Comparison of ENCODE assay signal across 23 mouse cellular contexts in the genomic region with DNA sequence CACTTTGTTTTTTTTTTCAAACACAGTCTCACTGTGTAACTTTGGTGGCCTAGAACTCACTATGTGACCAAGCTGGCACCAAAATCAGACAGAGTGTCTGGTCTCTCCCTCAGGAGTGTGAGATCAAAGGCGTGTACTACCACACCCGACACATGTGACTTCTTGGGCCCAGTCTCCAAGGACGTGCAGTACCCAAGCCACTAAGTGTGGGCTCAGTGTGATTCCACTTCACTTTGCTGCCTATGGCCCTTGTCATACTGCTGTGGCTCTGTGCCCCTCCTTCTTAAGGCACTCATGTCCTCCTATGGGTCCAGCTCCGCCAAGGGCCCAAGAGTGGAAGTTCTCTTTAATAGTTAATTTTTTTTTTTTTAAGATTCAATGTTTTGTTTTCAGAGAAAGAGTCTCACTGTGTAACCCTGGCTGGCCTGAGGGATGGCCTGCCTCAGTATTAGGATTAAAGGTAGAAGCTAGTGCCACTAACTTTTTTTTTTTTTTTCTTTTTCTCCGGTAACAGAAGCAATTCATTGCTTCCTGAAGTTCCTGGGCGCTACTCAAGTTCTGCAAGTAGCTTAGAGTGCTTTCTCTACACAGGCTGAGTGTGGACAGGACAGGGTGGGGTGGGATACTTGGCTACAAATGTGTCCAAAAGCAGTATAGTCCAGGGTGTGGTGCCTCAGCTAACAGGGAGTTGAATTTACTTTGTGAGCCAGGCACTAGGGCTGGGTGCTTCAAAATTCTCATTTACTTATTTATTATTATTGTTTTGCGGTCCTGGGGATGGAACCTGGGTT. TPM values are rescaled to one million over a fixed set of nuclear protein-coding genes. Genes with fewer than 3 reads are reported as not detected.
A peak's percentile ranks its signal among the peaks of the same experiment; 100 is the strongest.
DNase-seq lines count a peak whose midpoint lies in the region; ATAC-seq and TF ChIP-seq lines count a peak whose summit lies in the region.
"Had no signal": no experiment of that assay in that cellular context is flagged by ENCODE, and none has a peak within 500 bp of the region (broad histone marks: within the 10 kb centered on the region; RNA-seq: fewer than 3 reads in every experiment).

No protein-coding gene starts in this region.

- H3K4me1 ChIP-seq in heart, embryonic 16.5 days (ENCODE audit: control insufficient read depth, insufficient read depth, low read length) = peaks cover 29% of the 10 kb centered on the region
- H3K4me1 ChIP-seq in brown adipose tissue, adult 24 weeks (ENCODE audit: control insufficient read depth, insufficient read depth, insufficient read length, low read length) = peaks cover 5% of the 10 kb centered on the region
- H3K4me1 ChIP-seq in lung, embryonic 15.5 days = peaks cover 36% of the 10 kb centered on the region
- H3K4me1 ChIP-seq in neural tube, embryonic 15.5 days = peaks cover 14% of the 10 kb centered on the region
- H3K4me1 ChIP-seq: midbrain, embryonic 15.5 days had no signal

- 83% methylated on average over 7 of the region's 7 CpGs for WGBS in heart, embryonic 16.5 days
- 52% methylated on average over 7 of the region's 7 CpGs for WGBS in lung, embryonic 15.5 days
- WGBS in neural tube, embryonic 15.5 days = 92% methylated on average over 7 of the region's 7 CpGs

- H3K36me3 ChIP-seq in heart, embryonic 16.5 days (ENCODE audit: control insufficient read depth, insufficient read depth) = peaks cover 13% of the 10 kb centered on the region
- H3K36me3 ChIP-seq in lung, embryonic 15.5 days = peaks cover 72% of the 10 kb centered on the region
- H3K36me3 ChIP-seq in myocyte (ENCODE audit: control insufficient read depth, insufficient read depth) = peaks cover 19% of the 10 kb centered on the region
- H3K36me3 ChIP-seq in neural tube, embryonic 15.5 days = peaks cover 5% of the 10 kb centered on the region; the same call in 1 of the 2 replicates
- H3K36me3 ChIP-seq: midbrain, embryonic 15.5 days had no signal

- ATAC-seq in heart, embryonic 16.5 days (replicated peaks; ENCODE audit: extremely low read depth, insufficient read depth, low FRiP score) = no peak
- ATAC-seq in lung, embryonic 15.5 days (ENCODE audit: borderline replicate concordance, extremely low read depth, low FRiP score, low TSS enrichment) = peak; percentile 84
- ATAC-seq in neural tube, embryonic 15.5 days (ENCODE audit: low FRiP score) = no peak
- ATAC-seq: activated CD4-positive, CD25-positive, alpha-beta regulatory T cell, adult 4 months; midbrain, embryonic 15.5 days had no signal

- H3K27me3 ChIP-seq in heart, embryonic 16.5 days (ENCODE audit: control insufficient read depth, insufficient read depth, low read length) = no peaks in the 10 kb centered on the region
- H3K27me3 ChIP-seq in lung, embryonic 15.5 days = no peaks in the 10 kb centered on the region
- no peaks in the 10 kb centered on the region for H3K27me3 ChIP-seq in myocyte (ENCODE audit: control insufficient read depth, insufficient read depth, insufficient read length)
- H3K27me3 ChIP-seq in neural tube, embryonic 15.5 days (replicated peaks) = no peaks in the 10 kb centered on the region
- H3K27me3 ChIP-seq: limb, embryonic 13.5 days; liver, embryonic 15.5 days; midbrain, embryonic 15.5 days had no signal

- H3K79me2 ChIP-seq in myocyte (ENCODE audit: control insufficient read depth, insufficient read depth) = peaks cover 64% of the 10 kb centered on the region

- H3ac ChIP-seq in myocyte (ENCODE audit: control insufficient read depth, insufficient read length) = no peak overlapping the region

- no peaks in the 10 kb centered on the region for H3K9me3 ChIP-seq in heart, embryonic 16.5 days (replicated peaks; ENCODE audit: control insufficient read depth, low read length)
- no peaks in the 10 kb centered on the region for H3K9me3 ChIP-seq in lung, embryonic 15.5 days
- H3K9me3 ChIP-seq in neural tube, embryonic 15.5 days (replicated peaks) = no peaks in the 10 kb centered on the region
- H3K9me3 ChIP-seq: limb, embryonic 13.5 days; liver, embryonic 15.5 days; megakaryocyte, embryonic 14.5 days; midbrain, embryonic 15.5 days had no signal

- no peak overlapping the region for H3K4me2 ChIP-seq in heart, embryonic 16.5 days (ENCODE audit: low read depth, low read length)
- H3K4me2 ChIP-seq in lung, embryonic 15.5 days = no peak overlapping the region
- peak overlapping the region; percentile 0 for H3K4me2 ChIP-seq in myocyte (ENCODE audit: low read depth)
- no peak overlapping the region for H3K4me2 ChIP-seq in neural tube, embryonic 15.5 days
- H3K4me2 ChIP-seq: hindbrain, embryonic 14.5 days; limb, embryonic 13.5 days; liver, embryonic 15.5 days; midbrain, embryonic 15.5 days had no signal

- no peak overlapping the region for H3K9ac ChIP-seq in heart, embryonic 16.5 days (ENCODE audit: low read length)
- H3K9ac ChIP-seq in lung, embryonic 15.5 days = no peak overlapping the region
- no peak overlapping the region for H3K9ac ChIP-seq in neural tube, embryonic 15.5 days (replicated peaks)
- H3K9ac ChIP-seq: hindbrain, embryonic 14.5 days; limb, embryonic 13.5 days; liver, embryonic 15.5 days; midbrain, embryonic 15.5 days had no signal

- H3K4me3 ChIP-seq in heart, embryonic 16.5 days (ENCODE audit: low read length) = no peak overlapping the region
- no peak overlapping the region for H3K4me3 ChIP-seq in brown adipose tissue, adult 24 weeks (ENCODE audit: insufficient read depth, low read depth, low read length)
- no peak overlapping the region for H3K4me3 ChIP-seq in lung, embryonic 15.5 days
- H3K4me3 ChIP-seq in myocyte = no peak overlapping the region
- H3K4me3 ChIP-seq in neural tube, embryonic 15.5 days (replicated peaks) = no peak overlapping the region
- H3K4me3 ChIP-seq: limb, embryonic 13.5 days; liver, embryonic 15.5 days; megakaryocyte, embryonic 14.5 days; midbrain, embryonic 15.5 days had no signal

- no peak for DNase-seq in heart, postnatal 10 days
- DNase-seq in yolk sac, embryonic 10.5 days (ENCODE audit: low spot score) = no peak
- DNase-seq: adrenal gland, postnatal 10 days; cerebellum, adult 18-20 months; cerebellum, postnatal 36 days; gastrocnemius, postnatal 10 days; heart, postnatal 14 days; retina, postnatal 1 day; right cerebral cortex, postnatal 4 days; thymus, postnatal 25 days had no signal

- intact Hi-C loops in heart, postnatal 10 days (cut with DNase I) = loop anchor here (5.0 kb wide), 1 partner anchor 88 kb away; no protein-coding TSS in a partner anchor

- peak overlapping the region; percentile 9; the same call in 1 of the 2 replicates for H3K27ac ChIP-seq in heart, embryonic 16.5 days (ENCODE audit: low read length)
- peak overlapping the region; percentile 59 for H3K27ac ChIP-seq in brown adipose tissue, adult 24 weeks (replicated peaks; ENCODE audit: low read depth, low read length)
- peak overlapping the region; percentile 84 for H3K27ac ChIP-seq in lung, embryonic 15.5 days
- no peak overlapping the region for H3K27ac ChIP-seq in neural tube, embryonic 15.5 days (replicated peaks)
- H3K27ac ChIP-seq: hindbrain, embryonic 14.5 days; limb, embryonic 13.5 days; liver, embryonic 15.5 days; midbrain, embryonic 15.5 days had no signal

- no peak for TF ChIP-seq POLR2A in myocyte (IDR thresholded peaks at IDR 0.05; ENCODE audit: insufficient read length, low read depth)

TF ChIP-seq in myocyte, 11 proteins besides CTCF, POLR2A, EP300 and RAD21:
- TF ChIP-seq USF1 (IDR thresholded peaks at IDR 0.05; ENCODE audit: low read depth) (no peak), MAX (IDR thresholded peaks at IDR 0.05; ENCODE audit: low read depth) (no peak), E2F4 (IDR thresholded peaks at IDR 0.05; ENCODE audit: insufficient read depth) (no peak), REST (IDR thresholded peaks at IDR 0.05; ENCODE audit: insufficient read depth, insufficient read length) (no peak), POLR2AphosphoS2 (IDR thresholded peaks at IDR 0.05; ENCODE audit: insufficient read length, low read depth) (no peak), CEBPB (IDR thresholded peaks at IDR 0.05; ENCODE audit: insufficient read depth, poor library complexity, severe bottlenecking) (no peak), MYOG (IDR thresholded peaks at IDR 0.05; ENCODE audit: control insufficient read depth in 1 of 3, insufficient read depth in 1 of 3, insufficient read length in 2 of 3, low read depth in 2 of 3) (no peak), TCF12 (IDR thresholded peaks at IDR 0.05; ENCODE audit: insufficient read depth, poor library complexity, severe bottlenecking) (no peak), TCF3 (IDR thresholded peaks at IDR 0.05; ENCODE audit: insufficient read length, low read depth) (no peak)

RNA-seq across cellular contexts. Expression of a gene that starts 13.8 kb away (rescaled TPM):
- 16.6 and 21.8 TPM in 2 replicates for polyA plus RNA-seq in heart, embryonic 16.5 days (2015; fragmentation: Nextera tagmentation; extraction: Ambion mirVana)
- 10 to 100 TPM; 49.5 to 51.9 TPM for total RNA-seq in heart, postnatal 10 days (2021)
- polyA plus RNA-seq in brown adipose tissue, adult 24 weeks (2012; ENCODE audit: insufficient read depth, insufficient read length, missing spikeins) = 19.7 and 29.7 TPM in 2 replicates
- polyA plus RNA-seq in lung, embryonic 15.5 days (2015; fragmentation: Nextera tagmentation; extraction: Ambion mirVana) = 27.7 and 30.0 TPM in 2 replicates
- polyA plus RNA-seq in myocyte (2012; fragmentation: generic; extraction: Trizol) = 49.4 TPM
- 4.9 and 7.4 TPM in 2 replicates for polyA plus RNA-seq in neural tube, embryonic 15.5 days (2015; fragmentation: Nextera tagmentation; extraction: Ambion mirVana)
- polyA plus RNA-seq: activated CD4-positive, CD25-positive, alpha-beta regulatory T cell, adult 4 months had no signal

RNA-seq across cellular contexts. Expression of a gene that starts 24.6 kb away (rescaled TPM):
- 91.4 and 93.2 TPM in 2 replicates for polyA plus RNA-seq in heart, embryonic 16.5 days (2015; fragmentation: Nextera tagmentation; extraction: Ambion mirVana)
- total RNA-seq in heart, postnatal 10 days (2021) = 10 to 100 TPM; 11.9 to 14.5 TPM
- polyA plus RNA-seq in brown adipose tissue, adult 24 weeks (2012; ENCODE audit: insufficient read depth, insufficient read length, missing spikeins) = not detected in 2 replicates
- 154 TPM in 2 replicates for polyA plus RNA-seq in lung, embryonic 15.5 days (2015; fragmentation: Nextera tagmentation; extraction: Ambion mirVana)
- polyA plus RNA-seq in myocyte (2012; fragmentation: generic; extraction: Trizol) = 31.0 TPM
- polyA plus RNA-seq in neural tube, embryonic 15.5 days (2015; fragmentation: Nextera tagmentation; extraction: Ambion mirVana) = 17.2 and 39.7 TPM in 2 replicates

RNA-seq across cellular contexts. Expression of a gene that starts 50.6 kb away (rescaled TPM):
- polyA plus RNA-seq in heart, embryonic 16.5 days (2015; fragmentation: Nextera tagmentation; extraction: Ambion mirVana) = 1.7 and 2.4 TPM in 2 replicates
- under 1 TPM in 1 of 2 experiments, not detected in 1; 0.31 TPM for total RNA-seq in heart, postnatal 10 days (2021)
- polyA plus RNA-seq in brown adipose tissue, adult 24 weeks (2012; ENCODE audit: insufficient read depth, insufficient read length, missing spikeins) = 54.2 and 167 TPM in 2 replicates
- polyA plus RNA-seq in lung, embryonic 15.5 days (2015; fragmentation: Nextera tagmentation; extraction: Ambion mirVana) = 2.1 and 2.3 TPM in 2 replicates
- polyA plus RNA-seq in myocyte (2012; fragmentation: generic; extraction: Trizol) = not detected
- 0.42 and 1.1 TPM in 2 replicates for polyA plus RNA-seq in neural tube, embryonic 15.5 days (2015; fragmentation: Nextera tagmentation; extraction: Ambion mirVana)
- total RNA-seq: heart, postnatal 14 days; layer of hippocampus, postnatal 14 days; left cerebral cortex, postnatal 10 days had no signal
- polyA plus RNA-seq: activated CD4-positive, CD25-positive, alpha-beta regulatory T cell, adult 4 months had no signal

Comparison
In these comparisons a context has a peak if more than half of its experiments do, and no peak if none do; other contexts are left out.
1. RNA of a gene that starts 24.6 kb away (polyA plus RNA-seq): 154 TPM in lung, embryonic 15.5 days, 91.4 to 93.2 TPM in heart, embryonic 16.5 days, 31.0 TPM in myocyte (single experiment) and 17.2 to 39.7 TPM in neural tube, embryonic 15.5 days; not detected in brown adipose tissue, adult 24 weeks; every median in the first group is over 10 times any median in the second.
2. RNA of a gene that starts 50.6 kb away (polyA plus RNA-seq): 54.2 to 167 TPM in brown adipose tissue, adult 24 weeks; 2.1 to 2.3 TPM in lung, embryonic 15.5 days, 1.7 to 2.4 TPM in heart, embryonic 16.5 days, 0.42 to 1.1 TPM in neural tube, embryonic 15.5 days and not detected in myocyte (single experiment); every median in the first group is over 10 times any median in the second.